Mouse (Mus musculus) thymus, postnatal 0 days (tissue): ENCODE data around the gene Olfr772. TPM values are rescaled to one million over a fixed set of nuclear protein-coding genes. Genes with fewer than 3 reads are reported as not detected.
"Not testable (repeated sequence)": the region's sequence is repeated elsewhere in the genome, so short reads cannot be mapped to it uniquely, and the experiment has no call there.

Experiments
- DNase-seq: peaks from one replicate; pipeline ENCODE4 v3.0.0-alpha.2; 2015; ENCODE audit warnings: low spot score
- polyA plus RNA-seq: library from polyadenylated mRNA; unstranded; fragments of >200 nt; fragmentation: Nextera tagmentation; extraction: Ambion mirVana; gene quantifications from 2 replicates; pipeline ENCODE4 v1.2.1, GENCODE M21; 2015

The Olfr772 gene
- not detected in 2 replicates for polyA plus RNA-seq

DNA sequence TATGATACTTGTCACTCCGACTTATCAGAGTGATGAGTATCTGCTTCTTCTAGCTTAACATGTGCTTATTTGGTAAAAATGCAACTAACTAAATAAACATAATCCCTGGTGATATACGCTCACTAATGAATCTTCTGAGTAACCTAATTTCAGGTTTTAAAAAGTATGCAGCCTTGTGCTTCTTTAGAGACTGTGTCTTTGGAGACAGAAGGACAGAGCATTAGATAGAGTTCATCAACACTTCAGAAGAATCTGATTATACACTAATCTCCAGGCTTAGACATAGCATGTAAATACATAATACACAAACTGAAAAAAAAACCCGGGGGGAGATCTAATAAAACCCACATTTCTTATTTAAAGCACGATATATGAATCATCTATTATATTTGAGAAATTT, at the start of gene Olfr772:
Olfr772 (minus strand) TSS at position 101 of the 400 bp plus-strand sequence.
- not testable (repeated sequence) for DNase-seq

DNA sequence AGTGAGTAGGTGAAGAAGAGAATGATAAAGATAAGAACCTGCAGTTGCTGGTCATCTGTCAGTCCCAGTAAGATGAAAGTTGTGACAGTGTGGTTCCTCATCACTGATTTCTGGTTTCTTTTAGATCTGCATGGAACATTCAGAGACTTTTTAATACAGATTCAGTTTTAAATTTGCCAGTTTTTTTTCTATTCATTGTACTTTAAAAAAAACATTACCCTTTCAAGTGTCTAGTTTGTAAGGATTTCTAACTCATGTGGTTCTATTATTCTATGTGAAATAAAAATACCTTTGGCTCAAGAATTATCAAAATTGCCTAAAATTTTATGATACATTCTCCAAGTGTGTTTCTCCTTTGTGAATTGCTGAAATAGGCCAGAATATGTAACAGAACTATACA, 9.6 kb upstream of the Olfr772 start, which contains the start of gene Olfr773:
Olfr773 (minus strand) TSS at position 101 of the 400 bp plus-strand sequence.
- DNase-seq: not testable (repeated sequence)

- no peak for DNase-seq
These were observed 13.1 kb downstream of the Olfr772 start, which contains the start of gene Olfr771 for GRCm38 (mm10) chr10:129164651-129165050. Gene Olfr771 (minus strand): TSS chr10:129164751.

- DNase-seq: no peak
These were observed 38.8 kb downstream of the Olfr772 start, which contains the start of gene Olfr770 for GRCm38 (mm10) chr10:129138898-129139297. Gene Olfr770 (minus strand): TSS chr10:129138998.

Other genes starting within 250 kb of the Olfr772 start
- 2.4 and 2.5 TPM in 2 replicates for gene Itga7, start 244.1 kb downstream of the Olfr772 start, polyA plus RNA-seq
- 3.4 and 5.5 TPM in 2 replicates for gene Mettl7b, start 216.9 kb downstream of the Olfr772 start, polyA plus RNA-seq
- not detected in 2 replicates for gene Olfr9, start 188.5 kb downstream of the Olfr772 start, polyA plus RNA-seq
- gene Olfr763, start 167.1 kb downstream of the Olfr772 start, polyA plus RNA-seq: not detected in 2 replicates
- not detected in 2 replicates for gene Olfr764-ps1, start 138.0 kb downstream of the Olfr772 start, polyA plus RNA-seq
- not detected in 2 replicates for gene Olfr765, start 127.9 kb downstream of the Olfr772 start, polyA plus RNA-seq
- gene Olfr766-ps1, start 108.9 kb downstream of the Olfr772 start, polyA plus RNA-seq: not detected in 2 replicates
- gene Olfr767, start 95.0 kb downstream of the Olfr772 start, polyA plus RNA-seq: not detected in 2 replicates
- not detected in 2 replicates for gene Olfr768, start 78.5 kb downstream of the Olfr772 start, polyA plus RNA-seq
- gene Olfr769, start 60.1 kb downstream of the Olfr772 start, polyA plus RNA-seq: not detected in 2 replicates
- not detected in 2 replicates for gene Olfr770, start 38.9 kb downstream of the Olfr772 start, polyA plus RNA-seq
- not detected in 2 replicates for gene Olfr771, start 13.2 kb downstream of the Olfr772 start, polyA plus RNA-seq
- gene Olfr773, start 9.5 kb upstream of the Olfr772 start, polyA plus RNA-seq: not detected in 2 replicates
- not detected in 2 replicates for gene Olfr774, start 58.3 kb upstream of the Olfr772 start, polyA plus RNA-seq
- not detected in 2 replicates for gene Olfr775, start 70.5 kb upstream of the Olfr772 start, polyA plus RNA-seq
- gene Olfr776, start 81.2 kb upstream of the Olfr772 start, polyA plus RNA-seq: not detected in 2 replicates
- not detected in 2 replicates for gene Olfr777, start 93.6 kb upstream of the Olfr772 start, polyA plus RNA-seq
- not detected in 2 replicates for gene Olfr780, start 140.2 kb upstream of the Olfr772 start, polyA plus RNA-seq
- gene Olfr781, start 150.9 kb upstream of the Olfr772 start, polyA plus RNA-seq: not detected in 2 replicates
- not detected in 2 replicates for gene Olfr782, start 170.9 kb upstream of the Olfr772 start, polyA plus RNA-seq
- 0.05 and 0.08 TPM in 2 replicates for gene Olfr784, start 206.2 kb upstream of the Olfr772 start, polyA plus RNA-seq
- not detected in 2 replicates for gene Olfr785, start 227.5 kb upstream of the Olfr772 start, polyA plus RNA-seq
- not detected in 2 replicates for gene Olfr786, start 249.4 kb upstream of the Olfr772 start, polyA plus RNA-seq